Mouse (Mus musculus): ENCODE results near the gene Dnah6. TPM values are rescaled to one million over a fixed set of nuclear protein-coding genes. Genes with fewer than 3 reads are reported as not detected.

Gene Dnah6
- 0.28 and 0.31 TPM in 2 replicates for polyA plus RNA-seq (2015; fragmentation: Nextera tagmentation; extraction: Ambion mirVana)

DNA sequence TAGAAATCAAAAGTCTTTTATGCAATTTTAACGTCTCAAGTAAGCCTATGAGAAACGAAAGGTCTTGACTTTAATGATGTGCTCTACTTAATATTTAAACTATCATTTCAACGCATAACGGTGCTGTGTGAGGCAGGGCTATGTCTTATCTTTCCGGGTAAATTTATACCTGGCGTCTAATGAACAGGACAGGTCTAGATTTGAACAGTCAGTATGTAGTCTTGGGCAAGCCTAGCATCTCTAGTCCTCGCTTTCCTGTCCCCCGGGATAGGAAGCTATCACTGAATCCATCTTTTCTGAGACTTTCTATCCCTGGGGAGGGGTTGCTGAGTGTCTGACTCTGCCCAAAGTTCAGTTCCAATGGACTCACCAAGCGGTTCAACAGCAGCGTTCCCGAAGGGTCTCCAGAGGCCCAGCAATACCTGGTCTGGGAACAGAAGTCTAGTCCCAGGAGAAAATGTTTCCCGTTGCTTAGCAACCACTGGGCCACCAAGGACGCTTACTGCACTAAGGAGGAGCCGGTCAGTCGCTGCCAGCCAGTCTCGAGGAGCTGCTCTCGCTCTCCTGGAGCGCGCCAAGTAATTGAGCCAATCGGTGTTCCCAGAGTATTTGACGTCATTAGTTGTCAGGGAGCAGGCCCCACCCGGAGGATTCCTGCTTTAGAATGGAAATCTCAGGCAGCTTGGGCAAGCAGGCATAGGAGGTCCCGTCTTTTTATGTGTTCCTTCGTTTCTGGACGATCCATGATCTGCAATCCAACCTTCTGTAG lies at the start of gene Dnah6:
Gene Dnah6, minus strand, starts transcription at position 463 of the 769 bp plus-strand sequence.
- Histone ChIP-seq H3K9me3 (no peaks in the 10 kb centered on the region), H3K27ac (peak within 1 kb of the TSS; percentile 49), H3K4me2 (peak within 1 kb of the TSS; percentile 64), H3K4me3 (peak within 1 kb of the TSS; percentile 41), H3K9ac (peak within 1 kb of the TSS; percentile 6), H3K36me3 (replicated peaks) (no peaks in the 10 kb centered on the region), H3K4me1 (peaks cover 4% of the 10 kb centered on the region), H3K27me3 (replicated peaks) (no peaks in the 10 kb centered on the region)
- ATAC-seq (replicated peaks), result peak; percentile 100
- whole genome bisulfite sequencing, result 30% methylated on average over 25 of the region's 25 CpGs

- Histone ChIP-seq H3K4me1 (no peaks in the 10 kb centered on the region), H3K27ac (no peak overlapping the region), H3K27me3 (replicated peaks) (no peaks in the 10 kb centered on the region), H3K9ac (no peak overlapping the region), H3K36me3 (replicated peaks) (peaks cover 57% of the 10 kb centered on the region), H3K9me3 (no peaks in the 10 kb centered on the region), H3K4me3 (no peak overlapping the region), H3K4me2 (no peak overlapping the region)
- WGBS, result 97% methylated on average over 3 of the region's 3 CpGs
- ATAC-seq (replicated peaks), result no peak
Measured at GRCm38 (mm10) chr6:73269374-73269773, 47.9 kb upstream of the Dnah6 start.

GRCm38 (mm10) chr6:73267738-73268311 lies 46.4 kb upstream of the Dnah6 start:
- 94% methylated on average over 8 of the region's 8 CpGs for WGBS
- Histone ChIP-seq H3K4me2 (no peak overlapping the region), H3K27ac (no peak overlapping the region), H3K36me3 (replicated peaks) (peaks cover 60% of the 10 kb centered on the region), H3K4me3 (no peak overlapping the region), H3K27me3 (replicated peaks) (no peaks in the 10 kb centered on the region), H3K9me3 (no peaks in the 10 kb centered on the region), H3K9ac (no peak overlapping the region), H3K4me1 (no peaks in the 10 kb centered on the region)
- ATAC-seq (replicated peaks), result no peak

DNA sequence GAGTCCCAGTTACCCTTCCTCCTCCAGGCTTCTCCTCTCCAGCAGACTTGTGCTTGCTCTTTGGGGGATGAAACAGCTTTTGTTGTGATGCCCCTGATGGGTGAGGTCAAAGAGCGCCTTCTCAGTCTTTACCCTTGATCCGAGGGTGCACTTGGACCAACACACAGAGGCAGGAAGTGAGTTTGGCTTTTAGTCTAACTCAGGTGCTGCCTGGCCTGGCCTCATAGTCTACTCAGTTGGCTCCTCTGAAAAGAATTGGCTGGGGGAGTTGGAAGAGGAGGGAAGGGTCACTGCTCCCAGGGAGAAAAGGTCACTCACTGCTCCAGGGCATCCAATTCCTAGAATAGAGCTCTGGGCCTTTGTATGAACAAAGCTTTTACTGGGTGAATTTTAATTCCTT lies 43.4 kb upstream of the Dnah6 start:
- Histone ChIP-seq H3K4me1 (no peaks in the 10 kb centered on the region), H3K4me3 (no peak overlapping the region), H3K4me2 (no peak overlapping the region), H3K36me3 (replicated peaks) (peaks cover 41% of the 10 kb centered on the region; the same call in 1 of the 2 replicates), H3K27me3 (replicated peaks) (no peaks in the 10 kb centered on the region), H3K9ac (no peak overlapping the region), H3K9me3 (no peaks in the 10 kb centered on the region), H3K27ac (no peak overlapping the region)
- no peak for ATAC-seq (replicated peaks)
- WGBS, result 28% methylated on average over 2 of the region's 2 CpGs

GRCm38 (mm10) chr6:73260110-73260509 lies 38.7 kb upstream of the Dnah6 start:
- no peak overlapping the region for H3K9ac ChIP-seq
- no peaks in the 10 kb centered on the region for H3K4me1 ChIP-seq
- H3K4me3 ChIP-seq, result no peak overlapping the region
- H3K27me3 ChIP-seq (replicated peaks), result no peaks in the 10 kb centered on the region
- WGBS, result 90% methylated on average over 6 of the region's 6 CpGs
- H3K4me2 ChIP-seq, result no peak overlapping the region
- no peaks in the 10 kb centered on the region for H3K9me3 ChIP-seq
- no peak for ATAC-seq (replicated peaks)
- H3K27ac ChIP-seq, result no peak overlapping the region
- peaks cover 25% of the 10 kb centered on the region; the same call in 1 of the 2 replicates for H3K36me3 ChIP-seq (replicated peaks)

- no peak overlapping the region for H3K4me2 ChIP-seq
- H3K9ac ChIP-seq, result no peak overlapping the region
- no peaks in the 10 kb centered on the region for H3K9me3 ChIP-seq
- H3K4me3 ChIP-seq, result no peak overlapping the region
- no peak overlapping the region for H3K27ac ChIP-seq
- H3K36me3 ChIP-seq (replicated peaks), result peaks cover 10% of the 10 kb centered on the region; the same call in 1 of the 2 replicates
- ATAC-seq (replicated peaks), result no peak
- H3K27me3 ChIP-seq (replicated peaks), result no peaks in the 10 kb centered on the region
- 89% methylated on average over 7 of the region's 7 CpGs for WGBS
- H3K4me1 ChIP-seq, result no peaks in the 10 kb centered on the region
Measured at GRCm38 (mm10) chr6:73257068-73257467, 35.6 kb upstream of the Dnah6 start.

DNA sequence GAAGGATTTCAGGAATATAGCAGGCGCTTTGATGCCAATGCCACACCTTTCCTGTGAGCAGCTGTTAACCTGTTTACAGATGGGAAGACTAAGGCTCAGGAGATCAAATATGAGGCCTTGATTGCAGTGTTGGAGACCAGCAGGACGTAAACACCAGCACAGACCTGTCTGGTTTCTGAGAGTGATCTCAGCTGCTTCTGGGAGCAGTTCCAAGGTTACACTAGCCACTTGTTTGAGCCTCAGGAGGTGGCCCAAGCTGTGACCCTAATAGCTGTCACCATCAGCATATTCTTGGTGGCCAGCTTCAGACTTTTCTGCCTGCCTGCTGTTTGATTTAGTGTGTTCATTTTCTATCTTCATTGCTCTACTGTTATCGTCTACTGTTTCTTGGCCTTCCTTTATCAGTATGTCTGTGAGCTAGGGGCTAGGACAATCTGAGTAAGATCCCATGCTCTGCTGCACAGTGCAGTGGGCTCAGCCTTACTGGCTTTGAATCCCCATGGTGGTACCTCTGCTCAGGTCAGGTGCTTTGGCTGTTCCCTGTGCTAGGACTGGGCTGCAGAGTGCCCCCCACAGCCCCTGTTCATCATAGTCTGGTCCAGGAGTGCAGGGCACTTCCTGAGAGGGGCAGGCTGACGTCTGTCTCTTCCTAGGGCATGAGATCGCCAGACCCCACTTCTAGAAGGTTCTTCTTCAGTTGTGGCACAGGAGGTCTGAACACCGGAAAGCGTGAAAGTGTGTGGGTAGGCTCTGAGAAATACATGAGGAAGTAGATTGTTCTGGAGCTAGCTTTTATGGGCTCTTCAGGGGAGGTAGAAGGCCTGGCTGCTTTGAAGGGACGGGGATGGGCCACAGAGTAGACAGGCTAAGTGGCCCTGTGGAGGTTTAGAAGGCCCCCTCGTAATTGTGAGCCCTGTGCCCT lies 33.1 kb upstream of the Dnah6 start:
- no peak for ATAC-seq (replicated peaks)
- 88% methylated on average over 9 of the region's 9 CpGs for WGBS

GRCm38 (mm10) chr6:73253584-73253983 lies 32.1 kb upstream of the Dnah6 start:
- no peak for ATAC-seq (replicated peaks)
- Histone ChIP-seq H3K9ac (no peak overlapping the region), H3K27me3 (replicated peaks) (no peaks in the 10 kb centered on the region), H3K4me1 (peaks cover 15% of the 10 kb centered on the region), H3K27ac (no peak overlapping the region), H3K36me3 (replicated peaks) (no peaks in the 10 kb centered on the region), H3K4me2 (no peak overlapping the region), H3K9me3 (no peaks in the 10 kb centered on the region), H3K4me3 (no peak overlapping the region)
- WGBS, result 90% methylated on average over 4 of the region's 4 CpGs

More for the DNA sequence above, 33.1 kb upstream of the Dnah6 start:
- Histone ChIP-seq H3K27me3 (replicated peaks) (no peaks in the 10 kb centered on the region), H3K36me3 (replicated peaks) (0 out of 2 replicates have a peak, but pooled peaks cover 2% of the 10 kb centered on the region), H3K9me3 (no peaks in the 10 kb centered on the region), H3K4me1 (peaks cover 9% of the 10 kb centered on the region), H3K9ac (no peak overlapping the region), H3K4me3 (no peak overlapping the region), H3K4me2 (no peak overlapping the region), H3K27ac (no peak overlapping the region)

- Histone ChIP-seq H3K36me3 (replicated peaks) (no peaks in the 10 kb centered on the region), H3K9me3 (no peaks in the 10 kb centered on the region), H3K4me2 (no peak overlapping the region), H3K9ac (no peak overlapping the region), H3K4me1 (peaks cover 15% of the 10 kb centered on the region), H3K4me3 (no peak overlapping the region), H3K27me3 (replicated peaks) (no peaks in the 10 kb centered on the region), H3K27ac (no peak overlapping the region)
- 94% methylated on average over 2 of the region's 2 CpGs for WGBS
- no peak for ATAC-seq (replicated peaks)
Measured at GRCm38 (mm10) chr6:73253006-73253405, 31.6 kb upstream of the Dnah6 start.

- Histone ChIP-seq H3K4me2 (no peak overlapping the region), H3K9ac (no peak overlapping the region), H3K4me3 (no peak overlapping the region), H3K9me3 (no peaks in the 10 kb centered on the region), H3K27me3 (replicated peaks) (no peaks in the 10 kb centered on the region), H3K4me1 (peaks cover 15% of the 10 kb centered on the region), H3K36me3 (replicated peaks) (no peaks in the 10 kb centered on the region), H3K27ac (no peak overlapping the region)
- ATAC-seq (replicated peaks), result no peak
Measured at GRCm38 (mm10) chr6:73252396-73252795, 30.9 kb upstream of the Dnah6 start.

- Histone ChIP-seq H3K4me2 (no peak overlapping the region), H3K36me3 (replicated peaks) (no peaks in the 10 kb centered on the region), H3K27ac (no peak overlapping the region), H3K4me3 (no peak overlapping the region), H3K4me1 (peaks cover 15% of the 10 kb centered on the region), H3K9me3 (no peaks in the 10 kb centered on the region), H3K27me3 (replicated peaks) (no peaks in the 10 kb centered on the region), H3K9ac (no peak overlapping the region)
- WGBS, result 90% methylated on average over 11 of the region's 11 CpGs
- ATAC-seq (replicated peaks), result no peak
Measured at GRCm38 (mm10) chr6:73251336-73251735, 29.9 kb upstream of the Dnah6 start.

- Histone ChIP-seq H3K9me3 (no peaks in the 10 kb centered on the region), H3K27ac (no peak overlapping the region), H3K36me3 (replicated peaks) (no peaks in the 10 kb centered on the region), H3K4me2 (peak overlapping the region; percentile 87), H3K9ac (no peak overlapping the region), H3K4me1 (peaks cover 15% of the 10 kb centered on the region), H3K27me3 (replicated peaks) (no peaks in the 10 kb centered on the region), H3K4me3 (peak overlapping the region; percentile 80)
- no peak for ATAC-seq (replicated peaks)
- 85% methylated on average over 4 of the region's 4 CpGs for WGBS
Measured at GRCm38 (mm10) chr6:73249851-73250250, 28.4 kb upstream of the Dnah6 start.

Measured in midbrain, embryonic 15.5 days (tissue).